Mouse (Mus musculus): ENCODE results near the gene Sez6l.

The Sez6l gene

GRCm38 (mm10) chr5:112576993-112577670 is at the start of gene Sez6l:
TSS of gene Sez6l (minus strand) at chr5:112577185.
- peak; percentile 58 for DNase-seq

DNA sequence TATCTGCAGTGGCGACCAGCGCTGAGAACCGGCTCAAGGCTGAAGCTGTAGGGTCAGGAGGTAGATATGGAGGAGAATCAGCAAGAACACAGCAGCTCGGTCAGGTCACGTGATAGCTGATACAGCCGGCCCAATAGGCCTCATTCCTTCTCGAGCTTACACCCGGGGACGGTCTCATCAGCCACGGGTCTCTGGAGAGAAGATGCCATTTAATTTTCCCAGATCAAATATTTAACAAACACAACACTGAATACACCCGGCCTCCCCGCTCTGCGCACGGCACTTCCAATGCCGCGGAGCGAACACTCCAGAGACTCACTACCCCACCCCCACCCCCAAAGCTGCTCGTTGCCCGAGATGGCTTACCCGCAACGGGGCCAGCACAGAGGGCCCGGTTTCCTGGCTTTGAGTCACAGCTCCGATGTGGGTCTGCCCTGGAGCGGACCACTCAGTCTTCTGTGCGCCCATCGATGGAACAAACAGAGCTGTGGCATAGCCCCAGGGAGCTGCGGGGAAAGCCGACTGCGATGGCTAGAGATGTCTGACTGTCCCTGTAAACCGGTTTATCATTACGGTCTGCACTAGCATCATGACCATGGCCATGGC is 48.7 kb upstream of the Sez6l start:
- DNase-seq = no peak

- DNase-seq = peak; percentile 45
Observed at GRCm38 (mm10) chr5:112622946-112623345, 46.0 kb upstream of the Sez6l start.

GRCm38 (mm10) chr5:112620256-112620655 is 43.3 kb upstream of the Sez6l start:
- DNase-seq = no peak

GRCm38 (mm10) chr5:112619344-112619743 is 42.4 kb upstream of the Sez6l start:
- DNase-seq = no peak

DNA sequence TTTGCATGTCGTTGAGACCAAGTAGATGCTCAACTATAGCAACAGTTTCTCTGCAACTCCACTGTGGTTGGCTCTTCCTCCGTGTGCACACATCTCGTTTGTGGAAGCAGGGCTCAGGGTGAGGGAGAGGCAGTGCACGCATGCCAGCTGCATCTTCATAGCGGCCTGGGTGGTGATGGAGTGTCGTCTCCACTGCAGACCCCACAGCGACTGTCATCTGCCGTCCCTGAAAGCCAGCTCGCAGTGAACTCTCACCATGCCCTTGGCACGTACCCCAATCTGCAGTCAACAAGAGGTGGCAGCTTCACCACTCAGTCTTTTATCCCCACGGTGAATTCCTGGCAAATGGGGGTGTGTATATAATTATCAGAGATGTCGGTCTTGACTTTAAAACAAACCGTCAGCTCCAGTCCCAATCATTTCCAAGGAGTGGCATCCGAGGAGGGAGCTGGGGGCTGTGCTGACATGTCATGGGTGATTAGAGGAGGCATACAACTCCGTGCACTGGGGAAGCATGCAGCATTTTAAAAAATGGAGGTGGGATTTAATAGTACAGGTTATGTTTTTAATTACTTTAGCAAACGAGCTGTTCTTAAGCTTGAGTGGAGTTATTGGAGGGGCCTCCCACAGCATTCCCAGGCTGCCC is 40.7 kb upstream of the Sez6l start:
- DNase-seq = no peak

DNA sequence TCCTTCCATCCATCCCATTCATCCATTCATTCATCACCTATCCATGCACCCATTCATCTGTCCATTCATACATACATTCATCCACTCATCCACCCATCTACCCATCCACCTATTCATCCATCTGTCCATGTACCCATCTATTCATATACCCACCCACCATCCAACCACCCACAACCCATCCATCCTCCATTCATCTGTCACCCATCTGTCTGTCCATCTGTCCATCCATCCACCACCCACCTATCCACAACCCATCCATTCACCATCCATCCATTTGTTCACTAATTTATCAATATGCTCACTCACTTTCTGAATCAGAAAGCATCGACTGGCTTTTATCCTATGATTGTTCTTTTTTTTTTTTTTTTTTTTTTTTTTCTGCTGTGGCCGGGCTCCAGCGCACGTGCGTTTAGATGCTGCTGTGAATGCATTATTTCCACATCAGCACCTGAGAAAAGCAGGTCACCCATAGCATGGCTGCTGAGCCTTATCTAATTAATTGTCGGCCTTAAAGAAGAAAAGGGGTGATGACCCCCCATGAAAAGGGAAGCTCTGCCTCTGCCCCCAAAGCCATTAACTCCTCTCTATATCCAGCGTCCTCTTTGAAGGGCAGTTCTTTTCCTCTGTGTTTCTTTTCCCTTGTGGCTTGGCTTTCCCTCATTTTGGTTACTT is 39.1 kb upstream of the Sez6l start:
- no peak for DNase-seq

DNA sequence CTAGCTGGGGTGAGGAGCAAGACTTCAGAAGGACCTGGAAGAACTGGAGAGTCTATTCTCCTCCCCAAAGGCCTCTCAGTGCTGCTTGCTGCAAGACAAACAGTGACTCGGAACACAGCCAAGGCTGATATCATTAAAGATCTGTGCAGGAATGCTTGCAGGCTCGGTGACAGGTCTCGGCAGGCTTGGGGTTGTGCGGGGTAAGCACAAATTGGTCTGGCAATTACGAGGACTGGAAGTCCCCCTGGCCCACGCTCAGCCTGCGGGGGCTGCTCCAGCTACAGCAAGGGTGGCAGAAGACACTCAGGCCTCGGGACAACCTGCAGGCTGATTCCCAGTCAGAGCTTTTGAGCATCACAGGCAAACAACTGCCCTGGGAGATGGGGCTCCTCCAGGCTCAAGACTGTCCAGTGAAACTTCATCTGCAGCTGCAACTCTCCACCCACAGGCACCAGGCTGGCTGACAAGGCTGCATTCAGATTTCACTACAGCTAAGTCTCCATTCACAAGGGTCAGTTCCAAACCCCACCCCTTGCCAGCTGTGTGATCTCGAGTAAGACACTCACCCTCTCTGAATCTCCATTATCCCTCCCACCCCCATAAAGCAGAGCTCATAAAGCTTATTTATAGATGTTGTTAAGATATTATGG is 31.0 kb upstream of the Sez6l start:
- peak; percentile 72 for DNase-seq

GRCm38 (mm10) chr5:112607119-112607518 is 30.1 kb upstream of the Sez6l start:
- no peak for DNase-seq

DNA sequence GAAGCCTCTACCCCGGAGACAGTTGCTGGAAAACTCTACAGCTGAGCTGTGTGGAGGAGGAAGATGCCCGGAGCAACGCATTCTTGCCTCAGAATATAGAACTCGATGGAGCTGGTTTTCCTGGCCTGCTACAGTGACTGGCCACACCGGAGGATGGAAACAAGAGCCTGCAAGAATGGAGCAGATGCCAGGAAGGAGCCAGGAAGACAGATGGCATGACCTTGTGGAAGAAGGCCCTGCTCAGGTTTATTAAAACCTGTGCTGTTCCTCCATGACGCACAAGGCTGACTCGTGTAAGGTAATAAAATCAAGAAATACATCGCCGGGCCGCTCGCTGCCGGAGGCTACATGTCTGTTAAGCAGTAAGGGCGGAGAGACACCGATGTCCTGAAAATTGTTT is 28.4 kb upstream of the Sez6l start:
- no peak for DNase-seq

DNA sequence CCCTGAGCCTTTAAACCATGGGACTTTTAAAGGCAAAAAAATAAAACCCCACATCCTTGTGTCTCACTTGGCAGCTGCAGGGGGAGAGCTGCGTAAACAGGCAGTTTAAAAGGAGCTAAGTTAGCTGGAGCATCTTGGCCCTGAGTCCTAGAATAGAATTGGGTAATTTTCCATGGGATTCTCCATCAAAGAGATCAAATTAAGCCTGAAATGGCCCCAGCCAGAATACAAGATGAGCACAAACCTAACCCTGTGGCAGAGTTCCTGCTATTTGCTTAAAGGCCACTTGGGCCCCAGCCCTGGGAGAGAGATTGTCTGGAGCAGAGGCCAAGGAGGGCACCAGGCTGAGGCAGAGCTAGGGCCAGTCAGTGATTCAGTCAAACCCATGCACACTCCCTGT is 27.3 kb upstream of the Sez6l start:
- no peak for DNase-seq

DNA sequence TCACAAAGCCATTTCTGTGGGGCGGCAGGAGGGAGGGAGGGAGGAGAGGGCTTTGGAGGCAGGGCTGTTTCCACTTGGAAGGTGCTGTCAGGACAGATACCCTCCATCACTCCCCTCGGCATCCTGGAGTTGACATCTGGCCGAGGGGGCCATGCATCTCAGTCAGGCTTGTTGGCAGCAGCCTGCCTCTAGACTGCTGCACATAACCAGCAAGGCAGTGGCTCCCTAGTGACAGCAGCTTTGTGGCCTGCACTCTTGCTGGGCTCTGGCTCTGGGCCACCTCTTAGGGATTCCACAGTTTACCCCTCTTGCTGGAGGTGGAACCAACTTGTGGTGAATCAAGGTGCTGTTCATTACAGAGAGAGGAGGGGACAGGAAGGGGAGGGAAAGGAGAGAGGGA is 26.6 kb upstream of the Sez6l start:
- no peak for DNase-seq

GRCm38 (mm10) chr5:112600309-112600939 is 23.4 kb upstream of the Sez6l start:
- no peak for DNase-seq

DNA sequence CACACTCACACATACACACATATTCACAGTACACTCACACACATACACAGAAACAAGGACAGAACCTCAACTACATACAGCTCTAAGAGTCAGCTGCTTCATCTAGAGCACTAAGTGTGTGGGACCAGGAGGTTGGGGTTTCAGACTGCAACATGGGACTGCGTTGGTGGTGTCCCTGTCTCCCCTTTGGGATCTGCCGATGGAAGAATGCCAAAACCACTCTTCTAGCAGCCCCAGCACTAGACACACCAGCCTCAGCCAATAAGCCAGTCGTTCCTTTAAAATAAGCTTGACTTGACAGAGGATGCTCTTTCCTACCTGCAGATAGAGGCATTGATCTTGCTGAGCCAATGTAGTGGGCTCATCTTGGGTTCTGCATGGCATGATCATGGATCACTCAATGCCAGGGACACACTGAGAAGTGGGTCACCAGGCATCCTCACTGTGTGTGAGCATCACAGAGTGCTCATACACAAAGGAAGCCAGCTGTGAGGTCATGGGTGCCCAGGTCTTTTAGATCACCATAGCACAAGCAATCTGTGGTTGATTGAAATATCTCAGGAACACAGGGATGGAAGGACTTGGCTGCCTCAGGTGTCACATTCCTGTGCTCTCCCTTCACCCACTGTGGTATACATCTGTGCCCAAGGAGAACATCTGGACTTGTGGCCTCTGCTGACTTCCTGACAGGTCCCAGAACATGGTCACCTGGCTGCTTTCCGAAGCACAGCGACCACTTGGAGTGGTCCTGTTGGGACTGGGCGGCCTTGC is 22.7 kb upstream of the Sez6l start:
- DNase-seq = no peak

- DNase-seq = no peak
Observed at GRCm38 (mm10) chr5:112597876-112598275, 20.9 kb upstream of the Sez6l start.

DNA sequence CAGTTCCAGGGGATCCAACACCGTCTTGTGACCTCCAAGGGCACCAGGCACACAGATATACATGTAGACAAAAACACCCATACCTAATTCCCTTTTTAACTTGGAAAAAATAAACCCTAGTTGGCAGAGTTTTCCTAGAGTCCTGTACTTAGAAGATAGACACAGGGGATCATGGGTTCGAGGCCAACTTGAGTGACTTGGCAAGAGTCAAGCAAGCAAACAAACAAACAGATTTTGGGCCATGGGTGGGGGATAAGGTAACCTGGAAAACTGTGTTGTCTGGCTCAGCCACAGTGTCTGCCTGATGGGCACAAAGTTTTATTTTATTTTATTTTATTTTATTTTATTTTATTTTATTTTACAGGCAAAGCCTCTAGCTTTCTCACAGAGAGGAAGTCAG is 20.3 kb upstream of the Sez6l start:
- no peak for DNase-seq

- DNase-seq = no peak
Observed at GRCm38 (mm10) chr5:112596729-112597128, 19.7 kb upstream of the Sez6l start.

- DNase-seq = no peak
Observed at GRCm38 (mm10) chr5:112595701-112596632, 19.0 kb upstream of the Sez6l start.

DNA sequence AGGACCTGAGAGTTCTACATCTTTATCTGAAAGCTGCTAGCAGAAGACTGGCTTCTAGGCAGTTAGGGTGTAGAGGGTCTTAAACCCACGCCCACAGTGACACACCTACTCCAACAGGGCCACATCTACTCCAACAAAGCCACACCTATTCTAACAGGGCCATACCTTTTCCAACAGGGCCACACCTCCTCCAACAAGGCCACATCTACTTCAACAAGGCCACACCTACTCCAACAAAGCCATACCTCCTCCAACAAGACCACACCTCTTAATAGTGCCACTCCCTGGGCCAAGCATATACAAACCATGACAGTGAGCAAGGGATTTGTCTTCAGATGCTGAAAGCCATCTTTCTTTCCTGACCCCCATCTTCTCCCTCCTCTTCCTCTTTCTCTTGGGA is 14.7 kb upstream of the Sez6l start:
- DNase-seq = no peak

- DNase-seq = no peak
Observed at GRCm38 (mm10) chr5:112586071-112586470, 9.1 kb upstream of the Sez6l start.

Measured in lung, postnatal 10 days (tissue).